Mouse (Mus musculus): ENCODE measurements around the gene Olfr796.

DNA sequence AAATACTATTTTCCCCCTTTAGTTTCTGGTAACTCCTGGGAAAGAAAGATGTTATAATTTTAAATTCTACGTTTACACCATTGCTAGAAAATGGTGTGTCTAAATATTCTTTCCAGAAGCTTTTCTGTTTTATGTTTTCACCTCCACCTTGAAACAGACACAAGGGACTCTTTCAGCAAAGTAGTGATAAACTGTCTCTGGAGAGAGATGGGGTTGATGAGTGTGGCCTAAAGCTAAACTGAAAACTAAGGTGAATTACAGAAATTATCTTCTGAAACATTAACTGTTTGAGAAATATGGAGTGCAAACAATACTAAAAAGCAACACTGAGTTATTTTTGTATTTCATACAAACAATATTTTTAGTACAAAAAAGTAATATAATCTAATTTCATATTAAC lies 15.5 kb upstream of the Olfr796 start, which contains the start of gene Olfr798:
- no peak for TF ChIP-seq POLR2A (IDR thresholded peaks at IDR 0.05; ENCODE audit: control insufficient read depth, low read depth, low read length)
- TF ChIP-seq CTCF (IDR thresholded peaks at IDR 0.05; ENCODE audit: control insufficient read depth, insufficient read depth, insufficient replicate concordance, low read depth, low read length), result no peak

All from testis, adult 2 months (tissue).